Mouse (Mus musculus) liver, embryonic 13.5 days (tissue): Measurements from ENCODE around the gene Uprt. TPM values are rescaled to one million over a fixed set of nuclear protein-coding genes. Genes with fewer than 3 reads are reported as not detected.
A peak's percentile ranks its signal among the peaks of the same experiment; 100 is the strongest.

Experiments used
- ATAC-seq: fragments of 200-750 bp; cut with Nextera tagmentation; 2 replicates; pipeline ENCODE4 v1.8.0; 2017; ENCODE audit warnings: low read depth, mild to moderate bottlenecking, moderate number of reproducible peaks, moderate library complexity
- DNase-seq: peaks from one replicate; pipeline ENCODE4 v3.0.0; 2022
- H3K27ac ChIP-seq: fragments of 300-500 bp; sonication (generic); 2 replicates; pipeline ENCODE4 v1.5.1; 2015; ENCODE audit warnings: moderate library complexity, mild to moderate bottlenecking, inconsistent platforms
- H3K27me3 ChIP-seq: fragments of 300-500 bp; sonication (generic); 2 replicates; pipeline ENCODE4 v1.6.1; 2015; ENCODE audit warnings: mild to moderate bottlenecking, inconsistent platforms
- H3K36me3 ChIP-seq: fragments of 300-500 bp; sonication (generic); 2 replicates; pipeline ENCODE4 v1.6.1; 2015; ENCODE audit warnings: mild to moderate bottlenecking, inconsistent platforms
- H3K4me1 ChIP-seq: fragments of 300-500 bp; sonication (generic); replicated peaks from 2 replicates; pipeline ENCODE4 v1.6.1; 2015; ENCODE audit warnings: inconsistent platforms
- H3K4me2 ChIP-seq: fragments of 300-500 bp; sonication (generic); 2 replicates; pipeline ENCODE4 v1.6.1; 2015; ENCODE audit warnings: inconsistent platforms, mild to moderate bottlenecking, moderate library complexity
- H3K4me3 ChIP-seq: fragments of 300-500 bp; sonication (generic); replicated peaks from 2 replicates; pipeline ENCODE4 v1.5.1; 2015; ENCODE audit warnings: mild to moderate bottlenecking, inconsistent platforms
- H3K9ac ChIP-seq: fragments of 300-500 bp; sonication (generic); 2 replicates; pipeline ENCODE4 v1.6.1; 2015; ENCODE audit warnings: mild to moderate bottlenecking, inconsistent platforms
- H3K9me3 ChIP-seq: fragments of 300-500 bp; sonication (generic); replicated peaks from 2 replicates; pipeline ENCODE4 v1.6.1; 2016; ENCODE audit warnings: inconsistent platforms
- WGBS: fragments of 180-500 bp; shearing (Covaris S2); methylation state at CpG from one replicate; pipeline ENCODE4 v1.1.7; 2015; ENCODE audit not compliant: insufficient replicate concordance; 5-methylcytosine and 5-hydroxymethylcytosine counted together
- polyA plus RNA-seq: library from polyadenylated mRNA; unstranded; fragments of >200 nt; fragmentation: Nextera tagmentation; extraction: Ambion mirVana; gene quantifications from 2 replicates; pipeline ENCODE4 v1.2.1, GENCODE M21; 2015

The Uprt gene
- polyA plus RNA-seq = 0.27 and 0.36 TPM in 2 replicates

DNA sequence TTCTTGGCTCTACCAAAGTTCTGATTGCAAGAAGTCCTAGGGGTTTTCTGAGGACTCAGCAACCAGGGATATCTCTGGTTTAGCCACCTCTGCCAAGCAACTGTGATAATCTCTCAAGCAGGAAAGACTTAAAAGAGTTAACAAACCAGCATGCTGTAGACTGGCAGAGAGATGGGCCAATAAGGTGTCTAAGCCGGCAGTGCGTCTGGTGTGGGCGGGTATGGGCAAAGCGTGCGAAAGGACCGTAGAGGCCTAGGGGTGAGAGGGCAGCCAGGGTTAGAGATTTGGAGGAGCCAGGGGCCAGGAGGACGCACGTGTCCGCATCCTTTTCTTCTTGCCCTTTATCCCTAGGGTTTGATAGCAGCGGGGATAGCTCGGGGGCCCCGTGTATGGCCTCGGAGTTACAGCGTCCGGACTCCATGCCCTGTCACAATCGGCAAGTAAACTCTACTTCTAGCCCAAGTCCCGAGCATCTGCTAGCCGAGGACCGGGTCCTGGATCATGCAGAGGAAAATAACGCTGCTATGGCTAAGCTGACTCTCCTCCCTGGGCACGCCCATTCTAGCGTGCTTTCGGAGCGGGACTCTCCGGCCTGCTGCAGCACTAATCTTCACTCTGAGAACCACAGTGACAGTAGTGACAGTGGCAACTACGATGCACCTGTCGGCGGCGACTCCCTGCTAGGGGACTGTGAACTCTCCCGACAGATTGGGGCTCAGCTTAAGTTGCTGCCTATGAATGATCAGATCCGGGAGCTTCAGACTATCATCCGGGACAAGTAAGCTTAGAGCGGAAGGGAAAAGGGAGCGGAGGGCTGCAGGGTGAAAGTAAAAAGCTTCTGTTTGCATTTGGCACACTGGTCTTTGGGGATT lies at the start of gene Uprt:
Gene Uprt (plus strand): TSS at position 247 of the 872 bp plus-strand sequence.
- Histone ChIP-seq H3K4me1 (peaks cover 3% of the 10 kb centered on the region; the same call in 1 of the 2 replicates), H3K36me3 (no peaks in the 10 kb centered on the region), H3K4me2 (peak within 1 kb of the TSS; percentile 70), H3K27me3 (0 out of 2 replicates have a peak, but pooled peaks cover 3% of the 10 kb centered on the region), H3K27ac (peak within 1 kb of the TSS; percentile 63), H3K9ac (peak within 1 kb of the TSS; percentile 60), H3K9me3 (no peaks in the 10 kb centered on the region), H3K4me3 (peak within 1 kb of the TSS; percentile 63)
- DNase-seq = peak; percentile 65
- WGBS = 19% methylated on average over 34 of the region's 34 CpGs
- peak; percentile 96 for ATAC-seq

DNA sequence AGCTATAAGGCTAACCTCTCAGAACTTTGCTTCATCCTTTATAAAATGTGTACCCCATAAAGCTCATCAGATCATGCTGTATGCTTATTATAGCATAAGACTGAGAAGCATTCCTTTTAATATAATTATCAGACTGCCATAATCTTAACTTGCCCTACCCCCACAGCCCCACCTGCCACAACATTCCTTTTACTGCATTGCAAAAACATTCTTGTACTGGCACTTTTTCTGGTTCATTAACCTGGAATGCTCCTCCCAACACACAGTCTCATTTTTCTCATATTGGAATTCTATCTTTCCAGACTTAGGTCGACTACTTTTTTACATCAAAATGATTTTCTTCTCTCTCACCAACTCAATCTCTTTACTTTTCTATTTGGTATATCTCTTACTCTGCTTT lies 49.2 kb upstream of the Uprt start:
- no peak overlapping the region for H3K4me2 ChIP-seq
- H3K9me3 ChIP-seq = no peaks in the 10 kb centered on the region
- DNase-seq (no peak), ATAC-seq (no peak)
- no peak overlapping the region for H3K27ac ChIP-seq
- H3K4me3 ChIP-seq = no peak overlapping the region
- H3K36me3 ChIP-seq = no peaks in the 10 kb centered on the region
- H3K4me1 ChIP-seq = no peaks in the 10 kb centered on the region
- H3K9ac ChIP-seq = no peak overlapping the region
- H3K27me3 ChIP-seq = peaks cover 5% of the 10 kb centered on the region; the same call in 1 of the 2 replicates
- WGBS = 18% methylated on average over 1 of the region's 1 CpGs

- H3K27ac ChIP-seq = no peak overlapping the region
- H3K9ac ChIP-seq = no peak overlapping the region
- no peaks in the 10 kb centered on the region for H3K27me3 ChIP-seq
- no peaks in the 10 kb centered on the region for H3K36me3 ChIP-seq
- 40% methylated on average over 1 of the region's 1 CpGs for WGBS
- DNase-seq (no peak), ATAC-seq (no peak)
- no peaks in the 10 kb centered on the region for H3K4me1 ChIP-seq
- no peak overlapping the region for H3K4me3 ChIP-seq
- no peaks in the 10 kb centered on the region for H3K9me3 ChIP-seq
- H3K4me2 ChIP-seq = no peak overlapping the region
These were observed 30.2 kb upstream of the Uprt start for GRCm38 (mm10) chrX:104452433-104452832.

DNA sequence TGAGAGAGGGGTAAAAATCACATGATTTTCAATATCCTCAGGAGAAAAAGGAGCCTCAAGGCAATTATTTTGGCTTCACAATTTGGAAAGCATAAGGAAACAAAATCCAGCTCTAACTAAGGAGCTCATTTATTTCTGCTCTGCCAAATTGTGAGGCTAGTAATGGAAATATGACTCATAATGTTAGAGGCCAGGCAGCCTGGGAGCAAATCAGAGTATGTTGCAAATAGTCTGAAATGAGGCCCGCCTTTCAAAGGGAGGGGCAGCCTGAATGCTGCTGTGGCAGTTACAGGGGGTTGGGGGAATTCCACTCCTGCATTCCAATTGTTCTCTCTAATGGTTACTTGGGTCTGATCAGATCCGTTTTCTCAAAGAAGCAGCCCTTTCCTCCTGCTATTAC lies 20.9 kb upstream of the Uprt start:
- Histone ChIP-seq H3K9ac (no peak overlapping the region), H3K4me3 (no peak overlapping the region), H3K4me2 (no peak overlapping the region), H3K36me3 (no peaks in the 10 kb centered on the region), H3K27ac (no peak overlapping the region), H3K9me3 (no peaks in the 10 kb centered on the region), H3K27me3 (no peaks in the 10 kb centered on the region), H3K4me1 (no peaks in the 10 kb centered on the region)
- no peak for ATAC-seq
- DNase-seq = no peak
- 60% methylated on average over 2 of the region's 2 CpGs for WGBS

DNA sequence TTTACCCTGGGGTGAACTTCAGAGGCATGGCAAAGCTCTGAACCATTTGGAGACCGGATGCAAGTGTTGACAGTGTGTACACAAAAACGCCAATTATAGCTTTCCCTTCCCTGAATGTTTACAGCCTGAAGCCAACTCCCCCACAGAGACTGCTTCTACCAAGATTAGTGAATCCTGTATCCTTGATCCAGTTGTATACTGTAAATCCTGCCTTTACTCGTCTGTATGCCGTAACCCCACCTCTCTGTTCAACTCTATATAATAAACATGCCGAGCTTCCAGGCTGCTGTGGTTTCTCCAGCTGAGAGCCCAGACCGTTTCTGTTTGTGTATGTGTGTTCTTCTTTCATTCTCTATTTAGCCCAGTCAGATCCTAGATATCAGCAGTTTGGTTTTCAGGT lies 18.2 kb upstream of the Uprt start:
- H3K4me3 ChIP-seq = no peak overlapping the region
- 55% methylated on average over 6 of the region's 6 CpGs for WGBS
- H3K9ac ChIP-seq = no peak overlapping the region
- no peak for ATAC-seq
- H3K27me3 ChIP-seq = no peaks in the 10 kb centered on the region
- no peak overlapping the region for H3K4me2 ChIP-seq
- H3K4me1 ChIP-seq = no peaks in the 10 kb centered on the region
- no peaks in the 10 kb centered on the region for H3K9me3 ChIP-seq
- no peak for DNase-seq
- no peaks in the 10 kb centered on the region for H3K36me3 ChIP-seq
- H3K27ac ChIP-seq = no peak overlapping the region

GRCm38 (mm10) chrX:104478041-104478440 lies 4.6 kb upstream of the Uprt start:
- Histone ChIP-seq H3K27me3 (peaks cover 6% of the 10 kb centered on the region; the same call in 1 of the 2 replicates), H3K4me2 (no peak overlapping the region), H3K9ac (no peak overlapping the region), H3K4me1 (no peaks in the 10 kb centered on the region; the same call in 1 of the 2 replicates), H3K36me3 (no peaks in the 10 kb centered on the region), H3K9me3 (no peaks in the 10 kb centered on the region), H3K4me3 (no peak overlapping the region), H3K27ac (no peak overlapping the region)
- no peak for ATAC-seq
- 17% methylated on average over 2 of the region's 2 CpGs for WGBS
- DNase-seq = no peak

GRCm38 (mm10) chrX:104483444-104483808 lies 808 bp downstream of the Uprt start:
- peak; percentile 0 for DNase-seq
- peak; percentile 71 for ATAC-seq
- Histone ChIP-seq H3K9me3 (no peaks in the 10 kb centered on the region), H3K27me3 (0 out of 2 replicates have a peak, but pooled peaks cover 3% of the 10 kb centered on the region), H3K27ac (peak overlapping the region; percentile 63), H3K36me3 (no peaks in the 10 kb centered on the region), H3K9ac (peak overlapping the region; percentile 60), H3K4me3 (peak overlapping the region; percentile 63), H3K4me2 (peak overlapping the region; percentile 70), H3K4me1 (peaks cover 3% of the 10 kb centered on the region; the same call in 1 of the 2 replicates)
- 18% methylated on average over 6 of the region's 6 CpGs for WGBS

GRCm38 (mm10) chrX:104485596-104485995 lies 3.0 kb downstream of the Uprt start:
- ATAC-seq (no peak), DNase-seq (no peak)
- Histone ChIP-seq H3K9ac (no peak overlapping the region), H3K4me2 (no peak overlapping the region), H3K9me3 (no peaks in the 10 kb centered on the region), H3K36me3 (no peaks in the 10 kb centered on the region), H3K4me3 (no peak overlapping the region), H3K4me1 (peaks cover 3% of the 10 kb centered on the region; the same call in 1 of the 2 replicates), H3K27me3 (0 out of 2 replicates have a peak, but pooled peaks cover 3% of the 10 kb centered on the region), H3K27ac (no peak overlapping the region)
- WGBS = 71% methylated on average over 2 of the region's 2 CpGs

DNA sequence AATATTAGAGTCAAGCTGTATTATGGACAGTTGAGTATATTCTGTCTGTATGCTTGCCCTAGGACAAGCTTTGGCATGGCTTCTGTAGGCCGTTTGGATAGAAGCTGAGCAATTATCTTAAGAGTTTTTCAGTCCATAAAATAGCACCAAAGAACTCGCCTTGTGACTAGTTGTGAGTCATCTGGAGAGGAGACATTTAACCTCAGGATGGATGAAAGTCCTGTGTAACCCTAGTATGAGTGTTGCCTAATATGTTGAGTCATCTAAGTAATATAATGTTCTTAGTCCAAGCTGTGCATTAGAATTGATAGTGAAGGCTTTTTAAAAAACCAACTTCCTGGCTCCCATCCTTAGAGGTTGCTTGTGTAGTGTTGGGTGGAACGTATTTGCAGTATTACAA lies 5.4 kb downstream of the Uprt start:
- H3K4me2 ChIP-seq = no peak overlapping the region
- no peaks in the 10 kb centered on the region for H3K36me3 ChIP-seq
- 0 out of 2 replicates have a peak, but pooled peaks cover 3% of the 10 kb centered on the region for H3K4me1 ChIP-seq
- H3K9ac ChIP-seq = no peak overlapping the region
- H3K4me3 ChIP-seq = no peak overlapping the region
- ATAC-seq (no peak), DNase-seq (no peak)
- H3K27me3 ChIP-seq = 0 out of 2 replicates have a peak, but pooled peaks cover 3% of the 10 kb centered on the region
- no peaks in the 10 kb centered on the region for H3K9me3 ChIP-seq
- 61% methylated on average over 3 of the region's 3 CpGs for WGBS
- H3K27ac ChIP-seq = no peak overlapping the region

DNA sequence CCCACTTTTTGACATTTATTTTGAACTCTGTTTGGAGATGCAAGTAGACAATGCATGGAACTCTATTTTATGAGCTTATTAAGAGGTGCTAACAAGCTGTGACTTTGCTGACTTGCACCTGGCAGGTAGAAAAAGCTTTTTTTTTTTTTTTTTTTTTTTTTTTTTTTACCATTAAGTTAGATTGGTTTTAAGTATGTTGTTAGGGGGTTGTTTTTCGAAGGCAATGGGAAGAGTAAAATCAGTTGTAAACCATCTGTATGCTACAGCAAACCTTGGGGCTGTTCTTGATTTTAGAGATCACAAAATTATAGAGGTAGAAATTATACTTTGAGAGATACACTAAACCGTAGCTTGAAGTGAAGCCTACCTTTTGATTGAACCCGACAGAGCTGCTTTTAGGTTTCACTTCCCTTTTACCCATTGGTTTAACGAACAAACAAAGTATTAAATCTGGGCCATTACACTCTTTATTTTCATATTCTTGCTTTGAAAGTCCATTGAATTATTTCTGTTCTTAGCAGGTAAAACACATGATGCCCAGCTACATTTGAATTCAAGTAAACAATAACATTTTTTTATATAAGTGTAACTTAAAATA lies 6.4 kb downstream of the Uprt start:
- WGBS = 60% methylated on average over 4 of the region's 4 CpGs
- Histone ChIP-seq H3K4me1 (0 out of 2 replicates have a peak, but pooled peaks cover 3% of the 10 kb centered on the region), H3K9ac (no peak overlapping the region), H3K27ac (no peak overlapping the region), H3K4me2 (no peak overlapping the region), H3K9me3 (no peaks in the 10 kb centered on the region), H3K27me3 (0 out of 2 replicates have a peak, but pooled peaks cover 3% of the 10 kb centered on the region), H3K4me3 (no peak overlapping the region), H3K36me3 (no peaks in the 10 kb centered on the region)
- no peak for DNase-seq
- ATAC-seq = no peak

- Histone ChIP-seq H3K27me3 (no peaks in the 10 kb centered on the region), H3K9ac (no peak overlapping the region), H3K4me2 (no peak overlapping the region), H3K36me3 (no peaks in the 10 kb centered on the region), H3K4me1 (no peaks in the 10 kb centered on the region), H3K4me3 (no peak overlapping the region), H3K27ac (no peak overlapping the region), H3K9me3 (no peaks in the 10 kb centered on the region)
- ATAC-seq = no peak
- no peak for DNase-seq
- 52% methylated on average over 4 of the region's 4 CpGs for WGBS
These were observed 7.2 kb downstream of the Uprt start for GRCm38 (mm10) chrX:104489626-104490355.
